ENCODE assay signal across 8 mouse cellular contexts in the genomic region with DNA sequence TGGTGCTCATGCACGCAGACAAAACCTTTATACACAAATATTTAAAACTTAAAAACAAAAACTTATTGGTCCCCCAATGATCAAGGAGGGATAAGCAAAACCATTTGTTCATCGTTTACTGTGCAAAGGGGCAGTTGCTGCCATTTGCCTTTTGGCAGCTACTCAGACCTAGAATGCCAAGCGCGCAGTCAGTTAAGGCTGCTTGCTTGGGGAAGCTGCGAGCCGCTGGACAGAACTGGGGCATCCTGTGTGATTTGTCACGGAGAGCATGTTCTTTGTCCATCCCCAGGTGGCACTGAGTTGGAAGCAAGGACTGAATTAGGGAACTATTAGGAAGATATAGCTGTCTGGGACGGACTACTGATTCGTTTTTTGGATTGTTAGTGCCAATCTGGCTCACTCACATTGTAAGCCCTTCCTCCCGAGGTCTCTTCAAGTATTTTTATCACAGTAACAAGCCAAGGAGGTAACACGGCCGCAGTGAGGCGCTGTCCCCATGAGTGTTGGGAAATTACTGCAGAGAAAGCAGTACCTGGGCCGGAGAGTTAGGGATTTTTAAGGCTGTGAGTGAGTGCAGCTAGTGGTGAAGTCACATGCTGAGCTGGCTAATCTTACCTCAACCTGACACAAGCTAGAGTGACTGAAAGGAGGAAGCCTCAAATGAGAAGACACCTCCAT. TPM values are rescaled to one million over a fixed set of nuclear protein-coding genes. Genes with fewer than 3 reads are reported as not detected.
A peak's percentile ranks its signal among the peaks of the same experiment; 100 is the strongest.
DNase-seq lines count a peak whose midpoint lies in the region; ATAC-seq and TF ChIP-seq lines count a peak whose summit lies in the region.

No protein-coding gene starts in this region.

- no peak for TF ChIP-seq EP300 in liver, embryonic 14.5 days (IDR thresholded peaks at IDR 0.05; ENCODE audit: low read depth)

- peak overlapping the region; percentile 71 for H3K9ac ChIP-seq in liver, embryonic 14.5 days (replicated peaks)

- peaks cover 15% of the 10 kb centered on the region; the same call in 1 of the 2 replicates for H3K36me3 ChIP-seq in hindbrain, embryonic 10.5 days
- H3K36me3 ChIP-seq in liver, embryonic 14.5 days (replicated peaks; ENCODE audit: control insufficient read depth, insufficient read depth, low read depth), result no peaks in the 10 kb centered on the region

- 32% methylated on average over 14 of the region's 14 CpGs for WGBS in hindbrain, embryonic 10.5 days
- WGBS in liver, embryonic 14.5 days (ENCODE audit: insufficient replicate concordance), result 35% methylated on average over 14 of the region's 14 CpGs

- peak overlapping the region; percentile 92 for H3K27ac ChIP-seq in hindbrain, embryonic 10.5 days
- no peak overlapping the region for H3K27ac ChIP-seq in liver, embryonic 14.5 days

- H3K4me3 ChIP-seq in hindbrain, embryonic 10.5 days, result peak overlapping the region; percentile 78
- H3K4me3 ChIP-seq in liver, embryonic 14.5 days (ENCODE audit: insufficient read depth in 1 of 2, low read depth in 2 of 2, low read length in 2 of 2), result peak overlapping the region; percentile 71 to 89

- peak; percentile 43 for DNase-seq in adrenal gland, adult 2 months
- no peak for DNase-seq in adrenal gland, adult 18-20 months (ENCODE audit: low spot score in 2 of 2)
- DNase-seq in 3T3-L1 (ENCODE audit: low read depth, low spot score), result peak; percentile 63
- peak; percentile 55 for DNase-seq in cerebellum, adult 9-10 months
- peak; percentile 11 for DNase-seq in hindbrain, embryonic 10.5 days (ENCODE audit: low spot score)
- DNase-seq in liver, embryonic 14.5 days (ENCODE audit: low read depth in 3 of 3, low spot score in 3 of 3), result peak in 1 of 3 experiments; percentile 24
- peak; percentile 30 for DNase-seq in retina, embryonic 14.5 days (ENCODE audit: low spot score)

- H3K9me3 ChIP-seq in hindbrain, embryonic 10.5 days, result no peaks in the 10 kb centered on the region
- H3K9me3 ChIP-seq in liver, embryonic 14.5 days (ENCODE audit: control insufficient read depth, low read length), result no peaks in the 10 kb centered on the region

- peaks cover 13% of the 10 kb centered on the region for H3K4me1 ChIP-seq in hindbrain, embryonic 10.5 days (replicated peaks)
- H3K4me1 ChIP-seq in liver, embryonic 14.5 days (replicated peaks; ENCODE audit: control insufficient read depth in 2 of 2, insufficient read depth in 2 of 2, low read length in 1 of 2), result peaks cover 5 to 9% of the 10 kb centered on the region in 2 experiments

- no peaks in the 10 kb centered on the region for H3K27me3 ChIP-seq in hindbrain, embryonic 10.5 days (ENCODE audit: insufficient read depth, poor library complexity, severe bottlenecking)
- H3K27me3 ChIP-seq in liver, embryonic 14.5 days (ENCODE audit: control insufficient read depth, insufficient read depth, low read length), result no peaks in the 10 kb centered on the region

- ATAC-seq in liver, embryonic 14.5 days (ENCODE audit: insufficient read depth), result no peak
- ATAC-seq in erythroid progenitor cell, adult 5-6 weeks (replicated peaks; ENCODE audit: low FRiP score, poor library complexity, severe bottlenecking), result no peak

- H3K4me2 ChIP-seq in liver, embryonic 14.5 days (ENCODE audit: low read depth), result peak overlapping the region; percentile 93

- peak; percentile 56 for TF ChIP-seq CTCF in liver, embryonic 14.5 days (IDR thresholded peaks at IDR 0.05; ENCODE audit: low read depth)

RNA-seq across cellular contexts. Expression of a gene that starts 0.9 kb away (rescaled TPM):
- total RNA-seq in adrenal gland, adult 2 months (2021), result 10 to 100 TPM; 16.1 to 22.6 TPM
- polyA plus RNA-seq in adrenal gland, adult 2 months (2012; rRNA removed), result 12.6 and 19.5 TPM in 2 replicates
- total RNA-seq in adrenal gland, adult 18-20 months (2021), result 10 to 100 TPM; 11.4 to 13.5 TPM
- 62.8 and 73.2 TPM in 2 replicates for polyA plus RNA-seq in hindbrain, embryonic 10.5 days (2016; fragmentation: Nextera tagmentation; extraction: Ambion mirVana)
- polyA plus RNA-seq in liver, embryonic 14.5 days (2012; rRNA removed), result 2.8 and 4.7 TPM in 2 replicates
- polyA plus RNA-seq in liver, embryonic 14.5 days (2014; fragmentation: Nextera tagmentation; extraction: Ambion mirVana), result 12.6 and 14.1 TPM in 2 replicates
- total RNA-seq in erythroid progenitor cell, adult 5-6 weeks (2015; ENCODE audit: low replicate concordance), result 1.4 TPM in 1 of 2 replicates, not detected in the other
- total RNA-seq in erythroid progenitor cell, adult 5-6 weeks (2017; ENCODE audit: low replicate concordance), result 1.4 TPM in 1 of 2 replicates, not detected in the other

Comparison
In these comparisons a context has a peak if more than half of its experiments do, and no peak if none do; other contexts are left out.
1. DNase-seq: peak in adrenal gland, adult 2 months (single experiment), 3T3-L1 (single experiment), cerebellum, adult 9-10 months (single experiment), hindbrain, embryonic 10.5 days (single experiment) and retina, embryonic 14.5 days (single experiment); none in adrenal gland, adult 18-20 months (0 of 2).
2. RNA of a gene that starts 0.9 kb away (total RNA-seq): 16.1 to 22.6 TPM in adrenal gland, adult 2 months and 11.4 to 13.5 TPM in adrenal gland, adult 18-20 months; 1.4 TPM in erythroid progenitor cell, adult 5-6 weeks; every median in the first group is over 4 times any median in the second.